Mouse (Mus musculus) stomach, embryonic 15.5 days (tissue): ENCODE measurements at regions not wholly inside any gene's neighbourhood (a gene's known extent, or its start where the extent isn't known, plus 50 kb on each side); places are given as distances from the start of the nearest gene placed in this dataset.
"Not testable (repeated sequence)": the region's sequence is repeated elsewhere in the genome, so short reads cannot be mapped to it uniquely, and the experiment has no call there.

Experiments used
- ATAC-seq: fragments of 200-750 bp; cut with Nextera tagmentation; 2 replicates; pipeline ENCODE4 v1.8.0; 2017; ENCODE audit warnings: low read depth, moderate number of reproducible peaks, moderate TSS enrichment; ENCODE audit not compliant: insufficient read depth, low FRiP score
- H3K27ac ChIP-seq: fragments of 300-500 bp; sonication (generic); 2 replicates; pipeline ENCODE4 v1.5.1; 2015; ENCODE audit warnings: mild to moderate bottlenecking, inconsistent platforms
- H3K27me3 ChIP-seq: fragments of 300-500 bp; sonication (generic); replicated peaks from 2 replicates; pipeline ENCODE4 v1.6.1; 2015; ENCODE audit warnings: inconsistent platforms
- H3K36me3 ChIP-seq: fragments of 300-500 bp; sonication (generic); 2 replicates; pipeline ENCODE4 v1.6.1; 2015; ENCODE audit warnings: inconsistent platforms
- H3K4me1 ChIP-seq: fragments of 300-500 bp; sonication (generic); 2 replicates; pipeline ENCODE4 v1.6.1; 2015; ENCODE audit warnings: inconsistent platforms
- H3K4me2 ChIP-seq: fragments of 300-500 bp; sonication (generic); 2 replicates; pipeline ENCODE4 v1.6.1; 2015; ENCODE audit warnings: mild to moderate bottlenecking, inconsistent platforms
- H3K4me3 ChIP-seq: fragments of 300-500 bp; sonication (generic); replicated peaks from 2 replicates; pipeline ENCODE4 v1.5.1; 2015; ENCODE audit warnings: inconsistent platforms
- H3K9ac ChIP-seq: fragments of 300-500 bp; sonication (generic); 2 replicates; pipeline ENCODE4 v1.6.1; 2015; ENCODE audit warnings: inconsistent platforms
- H3K9me3 ChIP-seq: fragments of 300-500 bp; sonication (generic); 2 replicates; pipeline ENCODE4 v1.6.1; 2016; ENCODE audit warnings: inconsistent platforms
- WGBS: fragments of 180-500 bp; shearing (Covaris S2); methylation state at CpG from one replicate; pipeline ENCODE4 v1.1.7; 2015; 5-methylcytosine and 5-hydroxymethylcytosine counted together

DNA sequence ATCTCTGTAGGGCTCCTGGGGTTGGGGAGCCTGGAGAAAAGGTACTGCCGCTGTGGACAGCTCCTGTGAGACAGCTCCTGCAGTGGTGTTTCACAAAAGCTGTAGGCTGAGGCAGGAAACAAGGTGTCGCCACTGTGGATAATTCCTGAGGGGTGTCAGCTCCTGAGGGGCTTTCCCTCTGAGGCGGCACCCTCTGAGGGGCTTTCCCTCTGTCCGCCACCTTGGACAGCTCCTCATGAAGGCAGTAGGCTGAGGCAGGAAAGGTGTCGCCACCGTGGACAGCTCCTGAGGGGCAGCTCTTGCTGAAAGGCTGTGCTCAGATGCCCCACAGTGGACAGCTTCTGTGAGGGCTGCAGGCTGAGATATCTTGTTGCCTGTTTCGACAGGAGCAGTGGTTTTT lies 127.1 kb downstream of the Cyld start:
- H3K9me3 ChIP-seq, result no peaks in the 10 kb centered on the region
- no peaks in the 10 kb centered on the region for H3K4me1 ChIP-seq
- no peak for ATAC-seq
- no peaks in the 10 kb centered on the region for H3K27me3 ChIP-seq
- H3K9ac ChIP-seq, result no peak overlapping the region
- H3K27ac ChIP-seq, result no peak overlapping the region
- H3K36me3 ChIP-seq, result no peaks in the 10 kb centered on the region
- no peak overlapping the region for H3K4me2 ChIP-seq
- 79% methylated on average over 7 of the region's 7 CpGs for WGBS
- H3K4me3 ChIP-seq, result no peak overlapping the region

DNA sequence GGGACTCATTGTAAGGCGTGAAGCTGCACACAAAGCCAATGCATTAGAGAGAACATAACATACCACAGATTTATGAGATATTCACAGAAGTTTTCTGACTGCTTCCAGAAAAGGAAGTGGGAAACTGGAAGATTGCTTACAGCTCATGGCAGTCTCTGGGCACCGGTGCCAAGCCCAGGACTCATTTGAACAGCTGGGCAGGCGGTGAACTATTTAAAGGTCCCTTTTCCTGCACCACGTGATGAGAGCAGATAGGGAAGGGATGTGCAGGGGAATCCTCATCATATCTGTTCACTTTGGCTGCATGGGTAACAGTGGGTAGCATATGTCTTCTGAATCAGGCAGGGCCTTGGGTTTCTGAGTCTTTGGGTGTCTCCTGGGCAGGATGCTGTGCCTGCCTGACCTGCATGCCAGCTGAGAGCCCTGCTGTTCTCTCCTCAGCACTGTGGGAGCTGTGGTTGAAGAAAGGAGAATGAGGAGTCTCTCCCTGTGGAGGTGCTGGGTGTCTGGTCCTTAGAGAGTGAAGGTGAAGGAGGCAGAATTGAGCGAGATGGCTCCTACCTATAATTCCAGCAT lies 123.5 kb downstream of the Cyld start:
- Histone ChIP-seq H3K9me3 (no peaks in the 10 kb centered on the region), H3K27me3 (no peaks in the 10 kb centered on the region), H3K4me3 (no peak overlapping the region), H3K27ac (no peak overlapping the region), H3K4me2 (no peak overlapping the region), H3K4me1 (no peaks in the 10 kb centered on the region), H3K9ac (no peak overlapping the region), H3K36me3 (no peaks in the 10 kb centered on the region)
- ATAC-seq, result no peak
- 88% methylated on average over 5 of the region's 5 CpGs for WGBS

DNA sequence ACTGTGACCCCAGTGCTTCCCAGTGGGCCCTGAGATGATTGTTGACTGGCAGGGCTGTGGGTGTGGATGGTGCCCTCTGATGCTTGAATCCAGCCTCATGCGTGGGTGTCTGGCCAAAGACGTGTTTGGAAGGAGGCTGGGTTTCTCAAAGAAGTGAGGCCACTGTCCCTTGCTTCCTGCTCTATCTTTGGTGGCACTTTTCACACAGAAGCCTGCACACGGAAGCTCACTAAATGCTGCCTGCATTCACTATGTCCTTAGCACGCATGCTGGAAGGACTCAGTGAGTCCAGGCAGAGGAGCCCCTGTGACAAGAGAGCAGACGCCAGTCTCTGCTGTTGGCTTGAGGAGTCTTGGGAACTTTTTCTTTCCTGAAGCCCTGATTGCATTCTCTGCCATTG lies 119.6 kb downstream of the Cyld start:
- no peaks in the 10 kb centered on the region for H3K27me3 ChIP-seq
- no peaks in the 10 kb centered on the region for H3K4me1 ChIP-seq
- H3K4me2 ChIP-seq, result no peak overlapping the region
- no peak overlapping the region for H3K27ac ChIP-seq
- WGBS, result 76% methylated on average over 5 of the region's 5 CpGs
- no peaks in the 10 kb centered on the region for H3K36me3 ChIP-seq
- no peak for ATAC-seq
- no peak overlapping the region for H3K4me3 ChIP-seq
- H3K9me3 ChIP-seq, result no peaks in the 10 kb centered on the region
- no peak overlapping the region for H3K9ac ChIP-seq

DNA sequence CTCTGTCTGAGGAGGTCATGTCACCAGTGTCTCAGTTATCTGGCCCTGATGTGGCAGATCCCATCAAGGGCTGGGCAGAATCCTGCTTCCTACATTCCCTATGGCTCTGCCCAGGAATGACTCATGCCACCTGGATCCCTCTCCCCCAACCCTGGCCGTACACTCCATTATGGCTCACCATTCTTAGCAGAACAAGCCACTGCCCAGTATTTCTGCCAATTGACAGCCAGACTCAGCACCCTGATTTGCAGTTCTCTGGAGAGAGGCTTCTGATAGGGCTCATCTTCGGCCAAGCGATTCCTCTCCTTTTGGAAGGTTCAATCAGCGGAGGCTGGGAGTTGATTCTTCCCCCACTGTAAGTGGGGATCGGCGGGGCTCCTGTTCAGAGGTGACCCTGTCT lies 117.4 kb downstream of the Cyld start:
- ATAC-seq, result no peak
- WGBS, result 90% methylated on average over 6 of the region's 6 CpGs

DNA sequence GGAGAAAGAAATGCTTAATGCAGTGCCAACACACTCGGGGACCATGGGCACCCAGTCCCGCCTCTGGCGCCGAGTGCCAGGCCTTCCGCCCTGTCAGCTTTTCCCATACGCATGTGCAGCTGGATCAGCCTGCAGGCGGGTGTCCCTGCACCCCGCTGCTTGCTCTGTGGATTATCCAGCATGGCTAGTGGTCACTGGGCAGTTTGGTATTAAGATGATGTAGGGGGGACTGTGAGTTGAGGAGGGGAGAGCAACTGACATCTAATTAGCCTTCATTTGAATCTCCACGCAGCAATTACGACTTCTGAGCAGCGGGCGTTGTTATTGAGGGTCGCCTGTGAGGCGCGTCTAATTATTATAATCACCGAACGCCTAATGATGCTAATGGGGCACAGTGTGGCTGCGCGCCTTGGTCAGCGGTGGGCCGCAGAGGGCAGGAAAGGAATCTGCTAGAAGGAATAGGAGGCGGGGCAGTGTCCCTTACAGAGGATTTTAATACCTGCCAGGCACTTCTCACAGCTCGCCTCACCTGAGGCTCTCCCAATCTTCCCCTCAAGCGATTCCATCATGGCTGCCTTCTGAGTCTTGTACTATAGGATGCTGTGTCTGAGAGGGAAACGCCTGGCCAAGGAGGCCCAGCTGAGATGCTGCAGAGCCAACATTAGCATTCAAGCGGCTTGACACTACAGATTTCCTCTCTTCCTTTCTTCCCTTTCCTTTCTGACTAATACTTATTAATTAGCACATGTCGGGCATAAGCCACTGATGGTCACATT lies 116.3 kb downstream of the Cyld start:
- Histone ChIP-seq H3K9me3 (no peaks in the 10 kb centered on the region), H3K4me2 (no peak overlapping the region), H3K36me3 (no peaks in the 10 kb centered on the region), H3K27ac (no peak overlapping the region), H3K27me3 (no peaks in the 10 kb centered on the region), H3K4me3 (no peak overlapping the region), H3K4me1 (no peaks in the 10 kb centered on the region), H3K9ac (no peak overlapping the region)
- 77% methylated on average over 27 of the region's 27 CpGs for WGBS
- no peak for ATAC-seq

More for the DNA sequence above, 117.4 kb downstream of the Cyld start:
- no peaks in the 10 kb centered on the region for H3K27me3 ChIP-seq
- H3K9ac ChIP-seq, result no peak overlapping the region
- no peak overlapping the region for H3K4me2 ChIP-seq
- H3K9me3 ChIP-seq, result no peaks in the 10 kb centered on the region
- H3K36me3 ChIP-seq, result no peaks in the 10 kb centered on the region
- H3K4me1 ChIP-seq, result no peaks in the 10 kb centered on the region
- H3K4me3 ChIP-seq, result no peak overlapping the region
- no peak overlapping the region for H3K27ac ChIP-seq

DNA sequence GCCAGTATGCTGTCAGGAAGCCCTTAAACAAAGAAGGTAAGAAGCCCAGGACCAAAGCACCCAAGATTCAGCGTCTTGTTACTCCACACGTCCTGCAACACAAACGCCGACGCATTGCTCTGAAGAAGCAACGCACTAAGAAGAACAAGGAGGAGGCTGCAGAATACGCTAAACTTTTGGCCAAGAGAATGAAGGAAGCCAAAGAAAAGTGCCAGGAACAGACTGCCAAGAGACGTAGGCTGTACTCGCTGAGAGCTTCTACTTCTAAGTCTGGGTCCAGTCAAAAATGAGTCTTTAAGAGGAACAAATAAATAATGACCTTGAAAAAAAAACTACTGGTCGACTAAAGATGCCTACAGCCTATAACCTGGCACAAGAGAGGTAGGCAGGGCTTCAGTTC lies 110.0 kb downstream of the Cyld start:
- ATAC-seq, H3K4me2 ChIP-seq, H3K4me1 ChIP-seq, H3K9ac ChIP-seq, H3K36me3 ChIP-seq, H3K9me3 ChIP-seq, H3K4me3 ChIP-seq, H3K27me3 ChIP-seq, H3K27ac ChIP-seq: not testable (repeated sequence)
- 85% methylated on average over 10 of the region's 10 CpGs for WGBS
